12 mouse cellular contexts compared by ENCODE assay signal in the genomic region with DNA sequence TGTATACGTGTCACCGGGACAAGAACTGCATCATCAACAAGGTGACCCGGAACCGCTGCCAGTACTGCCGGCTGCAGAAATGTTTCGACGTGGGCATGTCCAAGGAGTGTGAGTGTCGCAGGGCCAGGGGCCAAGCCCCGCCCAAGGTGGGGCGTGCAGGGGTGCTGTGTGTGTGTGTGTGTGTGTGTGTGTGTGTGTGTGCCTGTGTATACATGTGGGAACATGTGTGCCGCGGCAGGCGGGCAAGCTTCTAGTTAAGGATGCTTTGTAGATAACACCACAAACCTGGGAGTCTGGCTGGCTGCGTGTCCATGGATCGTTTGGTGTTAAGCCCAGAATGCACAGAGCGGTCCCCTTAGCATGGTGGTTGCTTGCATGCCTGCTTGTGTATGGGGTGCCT. TPM values are rescaled to one million over a fixed set of nuclear protein-coding genes. Genes with fewer than 3 reads are reported as not detected.
DNase-seq lines count a peak whose midpoint lies in the region; ATAC-seq and TF ChIP-seq lines count a peak whose summit lies in the region.
"Had no signal": no experiment of that assay in that cellular context is flagged by ENCODE, and none has a peak within 500 bp of the region (broad histone marks: within the 10 kb centered on the region; RNA-seq: fewer than 3 reads in every experiment).

No protein-coding gene starts in this region.

- no peak for DNase-seq in heart, postnatal 36 days
- peak; percentile 47 for DNase-seq in brain, embryonic 14.5 days (ENCODE audit: low read depth)
- no peak for DNase-seq in limb, embryonic 14.5 days (ENCODE audit: low spot score)
- no peak for DNase-seq in urinary bladder, postnatal 36 days (ENCODE audit: low spot score in 2 of 2)
- no peak for DNase-seq in T-cell, adult 2 months (ENCODE audit: low spot score)
- no peak for DNase-seq in thymus, postnatal 36 days
- DNase-seq: adrenal gland, adult 8-10 months had no signal

- no peak overlapping the region; the same call in 1 of the 2 replicates for H3K4me2 ChIP-seq in heart, embryonic 12.5 days
- H3K4me2 ChIP-seq in forebrain, embryonic 12.5 days = peak overlapping the region; percentile 48
- 0 out of 2 replicates have a peak overlapping the region, but pooled peaks have one; percentile 2 for H3K4me2 ChIP-seq in limb, embryonic 14.5 days (replicated peaks; ENCODE audit: low read depth, low read length, severe bottlenecking)

- no peaks in the 10 kb centered on the region for H3K27me3 ChIP-seq in heart, embryonic 12.5 days (replicated peaks)
- H3K27me3 ChIP-seq in forebrain, embryonic 12.5 days = peaks cover 7% of the 10 kb centered on the region
- no peaks in the 10 kb centered on the region for H3K27me3 ChIP-seq in limb, embryonic 14.5 days (ENCODE audit: control insufficient read depth, insufficient read depth, low read length)
- H3K27me3 ChIP-seq: CH12.LX had no signal

- H3K9me3 ChIP-seq in heart, embryonic 12.5 days (replicated peaks) = no peaks in the 10 kb centered on the region
- H3K9me3 ChIP-seq in forebrain, embryonic 12.5 days = no peaks in the 10 kb centered on the region
- no peaks in the 10 kb centered on the region for H3K9me3 ChIP-seq in limb, embryonic 14.5 days (ENCODE audit: control insufficient read depth, low read length)
- H3K9me3 ChIP-seq: megakaryocyte, embryonic 14.5 days had no signal

- no peak overlapping the region for H3K27ac ChIP-seq in heart, embryonic 12.5 days (ENCODE audit: poor library complexity, severe bottlenecking)
- H3K27ac ChIP-seq in forebrain, embryonic 12.5 days = peak overlapping the region; percentile 95
- no peak overlapping the region for H3K27ac ChIP-seq in limb, embryonic 14.5 days (replicated peaks; ENCODE audit: low read depth, low read length)

- TF ChIP-seq POLR2A in brain, embryonic 14.5 days (IDR thresholded peaks at IDR 0.05; ENCODE audit: borderline replicate concordance, extremely low read depth, insufficient read depth, insufficient read length, poor library complexity, severe bottlenecking) = no peak
- no peak for TF ChIP-seq POLR2A in limb, embryonic 14.5 days (IDR thresholded peaks at IDR 0.05; ENCODE audit: borderline replicate concordance, extremely low read depth, insufficient read depth, insufficient read length)

- 70% methylated on average over 16 of the region's 16 CpGs for WGBS in heart, embryonic 12.5 days
- WGBS in forebrain, embryonic 12.5 days = 79% methylated on average over 16 of the region's 16 CpGs
- WGBS in limb, embryonic 14.5 days = 54% methylated on average over 15 of the region's 16 CpGs

- peaks cover 85% of the 10 kb centered on the region for H3K4me1 ChIP-seq in heart, embryonic 12.5 days (replicated peaks)
- peaks cover 87% of the 10 kb centered on the region for H3K4me1 ChIP-seq in forebrain, embryonic 12.5 days
- peaks cover 81% of the 10 kb centered on the region for H3K4me1 ChIP-seq in limb, embryonic 14.5 days (ENCODE audit: control insufficient read depth, insufficient read depth, low read length)

- intact Hi-C loops in heart, postnatal 36 days (cut with DNase I) = no loop called here

- peak overlapping the region; percentile 26; the same call in 1 of the 2 replicates for H3K9ac ChIP-seq in heart, embryonic 12.5 days
- H3K9ac ChIP-seq in forebrain, embryonic 12.5 days = peak overlapping the region; percentile 41; the same call in 1 of the 2 replicates
- no peak overlapping the region for H3K9ac ChIP-seq in limb, embryonic 14.5 days (ENCODE audit: low read depth, low read length, severe bottlenecking)

- no peak overlapping the region for H3K4me3 ChIP-seq in heart, embryonic 12.5 days
- peak overlapping the region; percentile 5; the same call in 1 of the 2 replicates for H3K4me3 ChIP-seq in forebrain, embryonic 12.5 days (replicated peaks)
- H3K4me3 ChIP-seq in limb, embryonic 14.5 days (replicated peaks; ENCODE audit: low read length) = no peak overlapping the region
- H3K4me3 ChIP-seq: erythroblast, embryonic 14.5 days; megakaryocyte, embryonic 14.5 days had no signal

- H3K36me3 ChIP-seq in heart, embryonic 12.5 days = peaks cover 66% of the 10 kb centered on the region
- peaks cover 15% of the 10 kb centered on the region; the same call in 1 of the 2 replicates for H3K36me3 ChIP-seq in forebrain, embryonic 12.5 days (replicated peaks)
- peaks cover 67% of the 10 kb centered on the region for H3K36me3 ChIP-seq in limb, embryonic 14.5 days (ENCODE audit: control insufficient read depth, insufficient read depth, low read length)

- no peak for ATAC-seq in heart, embryonic 12.5 days (ENCODE audit: insufficient number of reproducible peaks, low FRiP score)
- no peak for ATAC-seq in forebrain, embryonic 12.5 days (ENCODE audit: low FRiP score)
- ATAC-seq in limb, embryonic 14.5 days (ENCODE audit: low FRiP score, low read depth) = no peak

- no peak for TF ChIP-seq CTCF in brain, embryonic 14.5 days (IDR thresholded peaks at IDR 0.05; ENCODE audit: borderline replicate concordance, extremely low read depth, insufficient read depth, insufficient read length)

RNA-seq across cellular contexts. Expression of gene Gjd3, which starts 14.7 kb away (rescaled TPM):
- polyA plus RNA-seq in heart, embryonic 12.5 days (2016; fragmentation: Nextera tagmentation; extraction: Ambion mirVana) = 3.5 and 3.9 TPM in 2 replicates
- total RNA-seq in heart, postnatal 36 days (2021) = under 1 TPM; 0.33 to 0.36 TPM
- polyA plus RNA-seq in brain, embryonic 14.5 days (2012; rRNA removed) = 2.5 and 2.9 TPM in 2 replicates
- 0.24 and 0.47 TPM in 2 replicates for polyA plus RNA-seq in forebrain, embryonic 12.5 days (2016; fragmentation: Nextera tagmentation; extraction: Ambion mirVana)
- 1.3 and 2.2 TPM in 2 replicates for polyA plus RNA-seq in limb, embryonic 14.5 days (2012; rRNA removed)
- polyA plus RNA-seq in limb, embryonic 14.5 days (2014; fragmentation: Nextera tagmentation; extraction: Ambion mirVana) = 0.41 and 0.45 TPM in 2 replicates
- total RNA-seq: adrenal gland, adult 8-10 months had no signal
- polyA plus RNA-seq: erythroblast, embryonic 14.5 days had no signal

RNA-seq across cellular contexts. Expression of gene Rara, which starts 40.5 kb away (rescaled TPM):
- 33.8 and 35.1 TPM in 2 replicates for polyA plus RNA-seq in heart, embryonic 12.5 days (2016; fragmentation: Nextera tagmentation; extraction: Ambion mirVana)
- 10 to 100 TPM; 10.5 to 13.6 TPM for total RNA-seq in heart, postnatal 36 days (2021)
- polyA plus RNA-seq in brain, embryonic 14.5 days (2012; rRNA removed) = 8.4 and 14.4 TPM in 2 replicates
- 14.0 and 16.4 TPM in 2 replicates for polyA plus RNA-seq in forebrain, embryonic 12.5 days (2016; fragmentation: Nextera tagmentation; extraction: Ambion mirVana)
- 39.8 and 57.0 TPM in 2 replicates for polyA plus RNA-seq in limb, embryonic 14.5 days (2012; rRNA removed)
- polyA plus RNA-seq in limb, embryonic 14.5 days (2014; fragmentation: Nextera tagmentation; extraction: Ambion mirVana) = 52.4 and 58.3 TPM in 2 replicates

RNA-seq across cellular contexts. Expression of gene Top2a, which starts 55.9 kb away (rescaled TPM):
- 196 and 201 TPM in 2 replicates for polyA plus RNA-seq in heart, embryonic 12.5 days (2016; fragmentation: Nextera tagmentation; extraction: Ambion mirVana)
- total RNA-seq in heart, postnatal 36 days (2021) = 1 to 10 TPM; 3.9 to 4.6 TPM
- polyA plus RNA-seq in brain, embryonic 14.5 days (2012; rRNA removed) = 57.3 and 70.1 TPM in 2 replicates
- 355 and 367 TPM in 2 replicates for polyA plus RNA-seq in forebrain, embryonic 12.5 days (2016; fragmentation: Nextera tagmentation; extraction: Ambion mirVana)
- 98.2 and 134 TPM in 2 replicates for polyA plus RNA-seq in limb, embryonic 14.5 days (2012; rRNA removed)
- 205 and 209 TPM in 2 replicates for polyA plus RNA-seq in limb, embryonic 14.5 days (2014; fragmentation: Nextera tagmentation; extraction: Ambion mirVana)
